Mouse (Mus musculus) megakaryocyte, embryonic 14.5 days (primary cell): ENCODE data around the gene Alkbh4.

Source experiments
- FLI1 ChIP-seq: IDR thresholded peaks from 2 replicates; pipeline ENCODE4 v1.6.1; 2012; ENCODE audit warnings: low read length, inconsistent platforms, mixed read lengths
- GATA1 ChIP-seq: IDR thresholded peaks from 3 replicates; pipeline ENCODE4 v1.6.1; 2012; ENCODE audit warnings: mixed read lengths, low read length, inconsistent platforms, borderline replicate concordance

GRCm38 (mm10) chr5:136108486-136108885 lies 27.5 kb upstream of the Alkbh4 start:
- TF ChIP-seq GATA1 (no peak), FLI1 (no peak)
